Mouse (Mus musculus): ENCODE results near the gene Rcl1. TPM values are rescaled to one million over a fixed set of nuclear protein-coding genes. Genes with fewer than 3 reads are reported as not detected.

Gene Rcl1
- polyA plus RNA-seq, 1 experiment: 53.3 TPM

- Histone ChIP-seq H3K27me3 (ENCODE audit: control insufficient read depth, insufficient read depth, low read length, poor library complexity, severe bottlenecking) (no peaks in the 10 kb centered on the region), H3K4me1 (ENCODE audit: control insufficient read depth, insufficient read depth, low read length) (peaks cover 2% of the 10 kb centered on the region), H3K9me3 (replicated peaks; ENCODE audit: control insufficient read depth, insufficient read depth, low read length, poor library complexity, severe bottlenecking) (no peaks in the 10 kb centered on the region), H3K9ac (ENCODE audit: low read depth, poor library complexity, severe bottlenecking) (no peak overlapping the region), H3K36me3 (ENCODE audit: control insufficient read depth, insufficient read depth, low read length, poor library complexity, severe bottlenecking) (peaks cover 38% of the 10 kb centered on the region), H3K27ac (ENCODE audit: insufficient read depth, low read length) (no peak overlapping the region), H3K4me3 (ENCODE audit: low read depth, low read length) (no peak overlapping the region)
- TF ChIP-seq EP300 (IDR thresholded peaks at IDR 0.05; ENCODE audit: insufficient read depth, low read depth, low read length) (no peak), CTCF (IDR thresholded peaks at IDR 0.05; ENCODE audit: low read depth, low read length) (no peak), POLR2A (IDR thresholded peaks at IDR 0.05; ENCODE audit: insufficient read depth, low read length) (no peak)
Measured at GRCm38 (mm10) chr19:29127331-29127730, 26.2 kb downstream of the Rcl1 start.

GRCm38 (mm10) chr19:29128217-29128616, 27.0 kb downstream of the Rcl1 start:
- no peaks in the 10 kb centered on the region for H3K27me3 ChIP-seq (ENCODE audit: control insufficient read depth, insufficient read depth, low read length, poor library complexity, severe bottlenecking)
- H3K9me3 ChIP-seq (replicated peaks; ENCODE audit: control insufficient read depth, insufficient read depth, low read length, poor library complexity, severe bottlenecking): no peaks in the 10 kb centered on the region
- H3K4me3 ChIP-seq (ENCODE audit: low read depth, low read length): no peak overlapping the region
- no peak overlapping the region for H3K27ac ChIP-seq (ENCODE audit: insufficient read depth, low read length)
- H3K9ac ChIP-seq (ENCODE audit: low read depth, poor library complexity, severe bottlenecking): no peak overlapping the region
- TF ChIP-seq POLR2A (IDR thresholded peaks at IDR 0.05; ENCODE audit: insufficient read depth, low read length): no peak
- TF ChIP-seq CTCF (IDR thresholded peaks at IDR 0.05; ENCODE audit: low read depth, low read length): no peak
- no peak for TF ChIP-seq EP300 (IDR thresholded peaks at IDR 0.05; ENCODE audit: insufficient read depth, low read depth, low read length)
- H3K4me1 ChIP-seq (ENCODE audit: control insufficient read depth, insufficient read depth, low read length): peaks cover 2% of the 10 kb centered on the region
- H3K36me3 ChIP-seq (ENCODE audit: control insufficient read depth, insufficient read depth, low read length, poor library complexity, severe bottlenecking): peaks cover 39% of the 10 kb centered on the region

- H3K4me3 ChIP-seq (ENCODE audit: low read depth, low read length): no peak overlapping the region
- H3K9me3 ChIP-seq (replicated peaks; ENCODE audit: control insufficient read depth, insufficient read depth, low read length, poor library complexity, severe bottlenecking): no peaks in the 10 kb centered on the region
- no peak overlapping the region for H3K27ac ChIP-seq (ENCODE audit: insufficient read depth, low read length)
- H3K27me3 ChIP-seq (ENCODE audit: control insufficient read depth, insufficient read depth, low read length, poor library complexity, severe bottlenecking): no peaks in the 10 kb centered on the region
- peaks cover 2% of the 10 kb centered on the region for H3K4me1 ChIP-seq (ENCODE audit: control insufficient read depth, insufficient read depth, low read length)
- TF ChIP-seq CTCF (IDR thresholded peaks at IDR 0.05; ENCODE audit: low read depth, low read length): no peak
- no peak for TF ChIP-seq POLR2A (IDR thresholded peaks at IDR 0.05; ENCODE audit: insufficient read depth, low read length)
- no peak for TF ChIP-seq EP300 (IDR thresholded peaks at IDR 0.05; ENCODE audit: insufficient read depth, low read depth, low read length)
- peaks cover 45% of the 10 kb centered on the region for H3K36me3 ChIP-seq (ENCODE audit: control insufficient read depth, insufficient read depth, low read length, poor library complexity, severe bottlenecking)
- no peak overlapping the region for H3K9ac ChIP-seq (ENCODE audit: low read depth, poor library complexity, severe bottlenecking)
Measured at GRCm38 (mm10) chr19:29129551-29129950, 28.4 kb downstream of the Rcl1 start.

GRCm38 (mm10) chr19:29131171-29131570, 30.0 kb downstream of the Rcl1 start:
- no peak overlapping the region for H3K4me3 ChIP-seq (ENCODE audit: low read depth, low read length)
- peaks cover 49% of the 10 kb centered on the region for H3K36me3 ChIP-seq (ENCODE audit: control insufficient read depth, insufficient read depth, low read length, poor library complexity, severe bottlenecking)
- no peaks in the 10 kb centered on the region for H3K4me1 ChIP-seq (ENCODE audit: control insufficient read depth, insufficient read depth, low read length)
- TF ChIP-seq CTCF (IDR thresholded peaks at IDR 0.05; ENCODE audit: low read depth, low read length) (no peak), POLR2A (IDR thresholded peaks at IDR 0.05; ENCODE audit: insufficient read depth, low read length) (no peak), EP300 (IDR thresholded peaks at IDR 0.05; ENCODE audit: insufficient read depth, low read depth, low read length) (no peak)
- no peak overlapping the region for H3K9ac ChIP-seq (ENCODE audit: low read depth, poor library complexity, severe bottlenecking)
- H3K9me3 ChIP-seq (replicated peaks; ENCODE audit: control insufficient read depth, insufficient read depth, low read length, poor library complexity, severe bottlenecking): no peaks in the 10 kb centered on the region
- H3K27ac ChIP-seq (ENCODE audit: insufficient read depth, low read length): no peak overlapping the region
- no peaks in the 10 kb centered on the region for H3K27me3 ChIP-seq (ENCODE audit: control insufficient read depth, insufficient read depth, low read length, poor library complexity, severe bottlenecking)

- peaks cover 42% of the 10 kb centered on the region for H3K36me3 ChIP-seq (ENCODE audit: control insufficient read depth, insufficient read depth, low read length, poor library complexity, severe bottlenecking)
- no peak overlapping the region for H3K9ac ChIP-seq (ENCODE audit: low read depth, poor library complexity, severe bottlenecking)
- H3K27me3 ChIP-seq (ENCODE audit: control insufficient read depth, insufficient read depth, low read length, poor library complexity, severe bottlenecking): no peaks in the 10 kb centered on the region
- no peaks in the 10 kb centered on the region for H3K4me1 ChIP-seq (ENCODE audit: control insufficient read depth, insufficient read depth, low read length)
- no peak overlapping the region for H3K4me3 ChIP-seq (ENCODE audit: low read depth, low read length)
- no peak for TF ChIP-seq CTCF (IDR thresholded peaks at IDR 0.05; ENCODE audit: low read depth, low read length)
- no peak for TF ChIP-seq POLR2A (IDR thresholded peaks at IDR 0.05; ENCODE audit: insufficient read depth, low read length)
- no peak for TF ChIP-seq EP300 (IDR thresholded peaks at IDR 0.05; ENCODE audit: insufficient read depth, low read depth, low read length)
- no peaks in the 10 kb centered on the region for H3K9me3 ChIP-seq (replicated peaks; ENCODE audit: control insufficient read depth, insufficient read depth, low read length, poor library complexity, severe bottlenecking)
- H3K27ac ChIP-seq (ENCODE audit: insufficient read depth, low read length): no peak overlapping the region
Measured at GRCm38 (mm10) chr19:29134293-29134692, 33.1 kb downstream of the Rcl1 start.

- H3K9me3 ChIP-seq (replicated peaks; ENCODE audit: control insufficient read depth, insufficient read depth, low read length, poor library complexity, severe bottlenecking): no peaks in the 10 kb centered on the region
- H3K4me1 ChIP-seq (ENCODE audit: control insufficient read depth, insufficient read depth, low read length): no peaks in the 10 kb centered on the region
- H3K27me3 ChIP-seq (ENCODE audit: control insufficient read depth, insufficient read depth, low read length, poor library complexity, severe bottlenecking): no peaks in the 10 kb centered on the region
- no peak overlapping the region for H3K27ac ChIP-seq (ENCODE audit: insufficient read depth, low read length)
- TF ChIP-seq CTCF (IDR thresholded peaks at IDR 0.05; ENCODE audit: low read depth, low read length) (no peak), POLR2A (IDR thresholded peaks at IDR 0.05; ENCODE audit: insufficient read depth, low read length) (no peak), EP300 (IDR thresholded peaks at IDR 0.05; ENCODE audit: insufficient read depth, low read depth, low read length) (no peak)
- no peak overlapping the region for H3K4me3 ChIP-seq (ENCODE audit: low read depth, low read length)
- H3K9ac ChIP-seq (ENCODE audit: low read depth, poor library complexity, severe bottlenecking): no peak overlapping the region
- peaks cover 36% of the 10 kb centered on the region for H3K36me3 ChIP-seq (ENCODE audit: control insufficient read depth, insufficient read depth, low read length, poor library complexity, severe bottlenecking)
Measured at GRCm38 (mm10) chr19:29135172-29135736, 34.1 kb downstream of the Rcl1 start.

Data from ES-Bruce4 (cell line).